Mouse (Mus musculus): Measurements from ENCODE around the gene H2afx. TPM values are rescaled to one million over a fixed set of nuclear protein-coding genes. Genes with fewer than 3 reads are reported as not detected.
"Not testable (repeated sequence)": the region's sequence is repeated elsewhere in the genome, so short reads cannot be mapped to it uniquely, and the experiment has no call there.

The H2afx gene
- polyA plus RNA-seq, 1 experiment from 2014 or later = 252 TPM

DNA sequence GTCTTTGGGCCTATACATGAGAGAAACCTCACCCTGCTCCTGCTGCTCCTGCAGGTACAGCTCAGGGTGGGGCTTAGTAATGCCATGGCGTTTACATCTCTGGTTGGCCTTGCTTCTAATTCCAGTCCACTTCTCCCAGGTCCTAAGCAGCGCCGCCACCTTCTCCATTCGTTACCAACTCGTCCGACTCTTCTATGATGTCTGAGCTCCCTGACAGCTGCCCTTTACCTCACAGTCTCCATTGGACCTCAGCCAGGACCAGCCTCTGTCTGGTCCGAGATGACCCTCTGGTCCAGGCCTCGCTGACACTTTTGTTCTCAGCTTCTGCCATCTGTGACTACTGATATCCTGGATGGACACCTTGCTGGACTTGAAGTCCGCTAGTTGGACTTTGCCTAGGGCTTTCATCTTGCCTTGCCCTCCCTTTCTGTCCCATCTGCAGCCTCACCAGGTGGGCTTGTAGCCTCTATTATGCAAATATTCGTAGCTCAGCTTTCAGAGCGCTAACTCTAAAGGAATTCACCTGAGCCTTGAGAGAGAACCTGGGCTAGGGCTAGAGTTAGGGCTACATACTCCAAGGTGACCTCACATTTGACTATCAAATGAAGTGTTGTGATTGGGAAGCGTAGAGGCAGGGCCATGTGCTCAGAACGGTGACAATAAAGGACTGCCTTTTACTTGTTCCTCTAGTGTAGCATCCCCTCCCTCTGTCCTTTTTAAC lies 1.4 kb upstream of the H2afx start:
- H3K27ac ChIP-seq = no peak overlapping the region
- H3K4me2 ChIP-seq = no peak overlapping the region
- WGBS = 95% methylated on average over 13 of the region's 13 CpGs
- H3K9ac ChIP-seq = no peak overlapping the region
- H3K9me3 ChIP-seq = no peaks in the 10 kb centered on the region
- H3K27me3 ChIP-seq = no peaks in the 10 kb centered on the region
- H3K4me3 ChIP-seq = no peak overlapping the region
- H3K36me3 ChIP-seq = peaks cover 60% of the 10 kb centered on the region
- ATAC-seq (ENCODE audit: insufficient number of reproducible peaks, low FRiP score, low TSS enrichment, low read depth) = no peak
- H3K4me1 ChIP-seq = peaks cover 15% of the 10 kb centered on the region

DNA sequence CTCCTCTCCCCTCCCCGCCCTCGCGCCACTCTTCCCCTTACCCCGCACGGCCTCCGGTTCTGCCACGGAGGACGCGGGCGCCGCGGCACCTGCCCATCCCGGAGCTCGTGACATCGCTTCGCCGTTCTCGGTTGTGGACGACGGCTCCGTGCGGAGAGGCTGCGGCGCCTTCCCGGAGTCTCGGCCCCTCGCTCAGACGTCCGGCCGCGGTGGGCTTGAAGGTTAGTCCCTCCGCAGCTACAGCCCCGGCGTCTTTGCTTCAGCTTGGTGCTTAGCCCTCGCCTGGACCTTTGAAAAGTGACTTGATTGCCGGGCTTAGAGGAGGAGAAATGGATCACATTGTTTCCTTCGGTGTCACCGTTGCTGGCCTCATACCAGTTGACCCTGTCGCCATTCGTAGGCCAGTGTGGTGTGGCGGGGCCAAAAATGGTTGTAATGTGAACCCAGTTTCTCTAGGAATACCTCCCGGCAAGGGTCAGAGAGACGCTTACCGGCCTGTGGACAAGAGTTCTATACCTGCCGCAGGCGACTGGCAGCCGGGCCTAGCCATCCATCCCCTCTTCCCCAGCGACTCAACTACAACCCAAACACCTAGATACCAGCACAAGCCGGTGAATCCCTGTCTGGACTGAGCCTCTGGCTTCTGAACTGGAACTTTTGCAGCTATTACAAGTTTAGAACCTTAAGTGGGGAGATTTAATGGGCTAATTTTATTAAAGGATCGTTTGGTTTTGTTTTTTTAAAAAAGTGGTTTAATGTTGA lies 1.0 kb downstream of the H2afx start:
- under 1% methylated on average over 50 of the region's 50 CpGs for WGBS
- H3K4me2 ChIP-seq = peak overlapping the region; percentile 73
- no peaks in the 10 kb centered on the region for H3K27me3 ChIP-seq
- peaks cover 15% of the 10 kb centered on the region for H3K4me1 ChIP-seq
- peak; percentile 0; the same call in 1 of the 2 replicates for ATAC-seq (ENCODE audit: insufficient number of reproducible peaks, low FRiP score, low TSS enrichment, low read depth)
- peak overlapping the region; percentile 97 for H3K27ac ChIP-seq
- H3K4me3 ChIP-seq = peak overlapping the region; percentile 76
- H3K36me3 ChIP-seq = peaks cover 53% of the 10 kb centered on the region
- peak overlapping the region; percentile 98 for H3K9ac ChIP-seq
- H3K9me3 ChIP-seq = no peaks in the 10 kb centered on the region

DNA sequence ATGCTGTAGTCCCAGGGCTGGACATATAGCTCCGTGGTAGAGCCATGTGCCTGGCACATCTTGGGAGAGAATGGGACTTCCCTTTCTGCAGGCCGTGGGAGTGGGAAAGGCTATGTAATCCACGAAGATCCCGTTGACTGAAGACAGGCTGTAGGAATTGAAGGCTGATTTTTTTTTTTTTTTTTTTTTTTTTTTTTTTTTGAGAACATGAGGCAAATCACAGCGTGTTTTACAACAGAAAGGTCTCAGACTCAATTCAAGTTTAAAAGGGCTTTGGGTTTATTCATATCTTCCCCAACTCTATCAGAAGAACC lies 1.6 kb downstream of the H2afx start:
- H3K9me3 ChIP-seq = no peaks in the 10 kb centered on the region
- peak overlapping the region; percentile 98; the same call in 1 of the 2 replicates for H3K9ac ChIP-seq
- WGBS = 0% methylated on average over 5 of the region's 5 CpGs
- no peak for ATAC-seq (ENCODE audit: insufficient number of reproducible peaks, low FRiP score, low TSS enrichment, low read depth)
- H3K4me3 ChIP-seq = peak overlapping the region; percentile 76
- no peaks in the 10 kb centered on the region for H3K27me3 ChIP-seq
- peak overlapping the region; percentile 97; the same call in 1 of the 2 replicates for H3K27ac ChIP-seq
- H3K4me1 ChIP-seq = peaks cover 15% of the 10 kb centered on the region
- H3K4me2 ChIP-seq = peak overlapping the region; percentile 73
- peaks cover 51% of the 10 kb centered on the region for H3K36me3 ChIP-seq

DNA sequence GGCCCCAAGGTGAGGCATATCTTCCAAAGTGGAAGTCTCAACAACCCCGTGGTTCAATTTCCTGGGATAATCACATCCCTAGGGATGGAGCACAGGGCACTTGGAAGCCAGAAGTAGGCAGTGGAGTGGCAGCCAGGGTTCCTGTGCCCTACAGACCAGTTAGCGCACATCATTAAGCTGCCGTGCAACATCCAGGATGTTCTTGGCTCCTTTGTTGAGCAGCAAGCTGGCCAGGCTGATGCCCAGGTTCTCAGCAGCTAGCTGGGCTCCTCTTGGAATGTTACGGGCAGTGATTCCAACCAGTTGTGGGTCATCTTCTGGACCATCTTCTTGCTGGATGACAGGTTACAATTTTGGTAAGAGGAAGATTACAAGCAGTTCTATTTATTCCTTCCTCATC lies 2.0 kb downstream of the H2afx start:
- H3K4me1 ChIP-seq = peaks cover 15% of the 10 kb centered on the region
- WGBS = 33% methylated on average over 4 of the region's 4 CpGs
- peak overlapping the region; percentile 4; the same call in 1 of the 2 replicates for H3K9ac ChIP-seq
- H3K36me3 ChIP-seq = peaks cover 50% of the 10 kb centered on the region
- not testable (repeated sequence) for H3K9me3 ChIP-seq; H3K27me3 ChIP-seq; H3K27ac ChIP-seq; ATAC-seq (ENCODE audit: insufficient number of reproducible peaks, low FRiP score, low TSS enrichment, low read depth)
- H3K4me2 ChIP-seq = peak overlapping the region; percentile 73
- peak overlapping the region; percentile 76 for H3K4me3 ChIP-seq

DNA sequence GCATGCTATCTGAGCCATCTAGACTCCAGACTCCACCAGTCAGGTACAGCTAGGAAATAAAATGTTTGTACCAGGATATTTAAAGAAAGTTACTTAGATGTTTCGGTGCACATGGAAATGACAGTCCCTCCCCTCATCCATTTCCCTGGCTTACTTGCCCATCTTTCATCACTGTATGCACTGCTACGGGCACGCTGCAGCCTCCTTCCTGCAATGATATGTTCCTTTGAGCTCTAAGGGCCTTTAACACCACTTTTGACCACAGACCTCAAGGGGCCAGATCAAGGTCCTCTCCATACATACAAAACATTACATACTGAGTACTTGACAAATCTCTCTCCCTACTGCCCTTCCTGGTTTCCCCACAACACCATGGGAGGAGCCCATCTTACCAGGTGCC lies 2.5 kb downstream of the H2afx start:
- Histone ChIP-seq H3K36me3 (peaks cover 50% of the 10 kb centered on the region), H3K27ac (0 out of 2 replicates have a peak overlapping the region, but pooled peaks have one; percentile 35), H3K9ac (peak overlapping the region; percentile 4; the same call in 1 of the 2 replicates), H3K27me3 (no peaks in the 10 kb centered on the region), H3K9me3 (no peaks in the 10 kb centered on the region), H3K4me1 (peaks cover 15% of the 10 kb centered on the region), H3K4me3 (peak overlapping the region; percentile 76), H3K4me2 (peak overlapping the region; percentile 73)
- WGBS = 70% methylated on average over 3 of the region's 3 CpGs
- no peak for ATAC-seq (ENCODE audit: insufficient number of reproducible peaks, low FRiP score, low TSS enrichment, low read depth)

DNA sequence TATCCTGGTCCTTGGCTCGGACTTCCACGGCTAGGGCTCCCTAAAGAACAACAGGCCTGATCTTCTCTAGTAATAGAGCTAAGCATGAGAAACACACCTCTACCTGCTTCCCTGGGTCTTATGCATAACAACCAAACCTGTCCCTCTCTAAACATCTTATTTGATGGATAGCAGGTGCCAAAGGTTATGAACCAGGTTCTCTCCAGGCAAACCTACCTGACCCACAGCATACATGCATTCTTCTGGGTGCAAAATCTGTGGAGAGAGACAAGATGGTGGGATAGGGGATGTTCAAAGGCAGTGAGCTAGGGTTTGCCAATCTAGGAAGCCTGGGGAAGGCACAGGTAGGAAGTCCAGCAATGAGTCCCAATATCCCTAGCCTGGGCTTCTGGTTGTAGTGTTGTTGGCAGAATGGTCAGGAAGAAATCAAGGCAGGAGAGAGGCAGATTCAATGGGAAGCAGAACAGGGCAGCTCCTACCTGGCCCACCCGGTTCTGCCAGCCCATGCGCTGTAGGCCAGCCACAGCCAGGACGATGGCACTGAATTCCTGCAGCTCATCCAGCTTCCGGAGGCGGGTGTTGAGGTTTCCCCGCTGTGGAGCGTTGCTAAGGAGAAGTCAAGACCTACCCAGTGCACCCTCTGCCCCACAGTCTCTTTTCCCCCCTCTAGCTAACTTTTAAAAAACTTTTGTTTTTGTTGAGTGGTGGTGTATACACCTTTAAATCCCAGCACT lies 3.1 kb downstream of the H2afx start:
- Histone ChIP-seq H3K4me2 (0 out of 2 replicates have a peak overlapping the region, but pooled peaks have one; percentile 73), H3K36me3 (peaks cover 48% of the 10 kb centered on the region), H3K27ac (peak overlapping the region; percentile 35; the same call in 1 of the 2 replicates), H3K9ac (no peak overlapping the region), H3K9me3 (no peaks in the 10 kb centered on the region), H3K27me3 (no peaks in the 10 kb centered on the region), H3K4me1 (peaks cover 21% of the 10 kb centered on the region), H3K4me3 (peak overlapping the region; percentile 76)
- no peak for ATAC-seq (ENCODE audit: insufficient number of reproducible peaks, low FRiP score, low TSS enrichment, low read depth)
- 68% methylated on average over 9 of the region's 9 CpGs for WGBS

DNA sequence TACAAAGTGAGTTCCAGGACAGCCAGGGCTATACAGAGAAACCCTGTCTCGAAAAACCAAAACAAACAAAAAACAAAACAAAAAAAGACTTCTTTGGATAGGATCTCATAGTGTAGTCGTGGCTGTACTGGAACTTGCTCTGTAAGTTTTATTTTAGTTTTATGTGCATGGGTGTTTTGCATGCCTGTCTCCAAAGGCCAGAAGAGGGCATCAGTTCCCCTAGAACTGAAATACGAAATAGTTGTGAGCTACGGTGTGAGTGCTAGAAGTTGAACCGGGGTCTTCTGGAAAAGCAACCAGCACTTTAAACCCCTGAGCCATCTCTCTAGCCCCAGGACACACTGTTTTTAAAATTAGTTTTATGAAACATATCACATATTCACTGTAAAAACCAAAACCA lies 4.1 kb downstream of the H2afx start:
- no peak overlapping the region for H3K9ac ChIP-seq
- no peak overlapping the region for H3K4me3 ChIP-seq
- peaks cover 29% of the 10 kb centered on the region for H3K4me1 ChIP-seq
- no peak for ATAC-seq (ENCODE audit: insufficient number of reproducible peaks, low FRiP score, low TSS enrichment, low read depth)
- no peaks in the 10 kb centered on the region for H3K9me3 ChIP-seq
- H3K4me2 ChIP-seq = no peak overlapping the region
- H3K27ac ChIP-seq = no peak overlapping the region
- peaks cover 38% of the 10 kb centered on the region for H3K36me3 ChIP-seq
- 75% methylated on average over 5 of the region's 5 CpGs for WGBS
- no peaks in the 10 kb centered on the region for H3K27me3 ChIP-seq

DNA sequence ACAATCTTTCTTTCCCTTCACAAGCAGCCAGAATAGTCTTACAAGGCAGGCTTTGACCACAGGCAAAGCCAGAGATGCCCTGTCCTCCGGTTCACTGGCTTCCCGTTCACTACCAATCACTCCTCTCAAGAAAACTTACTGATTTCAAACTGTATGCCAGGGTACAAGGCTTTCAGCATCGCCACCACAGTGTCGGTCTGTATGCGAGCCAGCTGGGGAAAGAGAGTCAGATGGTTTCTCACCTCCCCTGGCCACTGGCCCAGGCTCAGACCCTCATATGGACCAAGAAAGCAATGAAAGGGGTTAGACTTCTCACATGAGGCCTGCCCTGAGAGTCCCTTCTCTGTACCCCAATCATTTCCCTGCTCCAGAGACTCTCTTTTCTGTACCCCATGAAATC lies 7.0 kb downstream of the H2afx start:
- ATAC-seq (ENCODE audit: insufficient number of reproducible peaks, low FRiP score, low TSS enrichment, low read depth) = no peak
- Histone ChIP-seq H3K27ac (no peak overlapping the region), H3K36me3 (peaks cover 36% of the 10 kb centered on the region), H3K4me1 (peaks cover 29% of the 10 kb centered on the region), H3K27me3 (no peaks in the 10 kb centered on the region), H3K4me3 (no peak overlapping the region), H3K4me2 (no peak overlapping the region), H3K9me3 (no peaks in the 10 kb centered on the region), H3K9ac (no peak overlapping the region)
- WGBS = 90% methylated on average over 5 of the region's 5 CpGs

DNA sequence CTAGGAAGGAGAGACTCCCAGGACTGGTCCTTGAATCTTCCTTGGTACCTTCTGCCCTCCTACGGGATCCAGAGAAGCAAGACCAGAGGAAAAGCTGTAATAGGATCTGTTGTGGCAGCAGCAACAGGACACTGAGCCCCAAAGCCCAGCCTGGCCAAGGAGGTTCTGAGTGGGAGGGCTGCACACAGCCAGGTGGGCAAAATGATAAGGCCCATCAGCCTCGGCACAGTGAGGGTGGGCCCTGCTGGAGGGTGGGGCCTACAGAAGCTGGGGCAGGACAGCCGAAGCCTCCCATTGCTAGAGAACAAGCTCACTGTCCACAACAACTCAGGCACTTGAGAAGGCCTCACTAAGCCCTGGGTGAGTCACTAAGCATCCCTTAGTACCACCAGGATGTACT lies 7.7 kb downstream of the H2afx start:
- no peak overlapping the region for H3K27ac ChIP-seq
- peaks cover 22% of the 10 kb centered on the region for H3K4me1 ChIP-seq
- no peak overlapping the region for H3K4me3 ChIP-seq
- WGBS = 70% methylated on average over 3 of the region's 3 CpGs
- H3K36me3 ChIP-seq = peaks cover 38% of the 10 kb centered on the region
- no peak for ATAC-seq (ENCODE audit: insufficient number of reproducible peaks, low FRiP score, low TSS enrichment, low read depth)
- H3K4me2 ChIP-seq = no peak overlapping the region
- no peak overlapping the region for H3K9ac ChIP-seq
- no peaks in the 10 kb centered on the region for H3K9me3 ChIP-seq
- no peaks in the 10 kb centered on the region for H3K27me3 ChIP-seq

- H3K27me3 ChIP-seq = no peaks in the 10 kb centered on the region
- ATAC-seq (ENCODE audit: insufficient number of reproducible peaks, low FRiP score, low TSS enrichment, low read depth) = no peak
- no peaks in the 10 kb centered on the region for H3K9me3 ChIP-seq
- H3K36me3 ChIP-seq = peaks cover 39% of the 10 kb centered on the region
- 94% methylated on average over 1 of the region's 1 CpGs for WGBS
- H3K27ac ChIP-seq = no peak overlapping the region
- no peak overlapping the region for H3K4me3 ChIP-seq
- H3K4me1 ChIP-seq = peaks cover 18% of the 10 kb centered on the region
- H3K9ac ChIP-seq = no peak overlapping the region
- no peak overlapping the region; the same call in 1 of the 2 replicates for H3K4me2 ChIP-seq
These were observed 8.1 kb downstream of the H2afx start for GRCm38 (mm10) chr9:44342605-44343004.

- H3K4me1 ChIP-seq = peaks cover 14% of the 10 kb centered on the region
- WGBS = 2% methylated on average over 6 of the region's 6 CpGs
- peak overlapping the region; percentile 57 for H3K4me2 ChIP-seq
- peak overlapping the region; percentile 42 for H3K9ac ChIP-seq
- H3K4me3 ChIP-seq = peak overlapping the region; percentile 91
- no peak for ATAC-seq (ENCODE audit: insufficient number of reproducible peaks, low FRiP score, low TSS enrichment, low read depth)
- peaks cover 43% of the 10 kb centered on the region for H3K36me3 ChIP-seq
- no peaks in the 10 kb centered on the region for H3K9me3 ChIP-seq
- H3K27me3 ChIP-seq = no peaks in the 10 kb centered on the region
- H3K27ac ChIP-seq = peak overlapping the region; percentile 98
These were observed 8.8 kb downstream of the H2afx start for GRCm38 (mm10) chr9:44343290-44343689.
